Mouse (Mus musculus) left cerebral cortex, adult 18-20 months (tissue): ENCODE results near the gene Marcksl1. TPM values are rescaled to one million over a fixed set of nuclear protein-coding genes. Genes with fewer than 3 reads are reported as not detected.

Experiments
- DNase-seq, 2 experiments: peaks; one replicate each; pipeline ENCODE4 v3.0.0; 2021 to 2022; ENCODE audit warnings: low spot score in 2 of 2, mixed read lengths in 1 of 2
- microRNA-seq, 2 experiments: library from miRNA; unstranded; fragments of <30 nt; microRNA quantifications; one replicate each; pipeline ENCODE4 v1.2.0; 2021
- total RNA-seq, 2 experiments: library from RNA; stranded (reverse); gene quantifications; 2 replicates each; pipeline ENCODE4 v1.2.3; 2021

Gene Marcksl1
- total RNA-seq, 2 experiments from 2014 or later, result 58.3 to 84.6 TPM

DNA sequence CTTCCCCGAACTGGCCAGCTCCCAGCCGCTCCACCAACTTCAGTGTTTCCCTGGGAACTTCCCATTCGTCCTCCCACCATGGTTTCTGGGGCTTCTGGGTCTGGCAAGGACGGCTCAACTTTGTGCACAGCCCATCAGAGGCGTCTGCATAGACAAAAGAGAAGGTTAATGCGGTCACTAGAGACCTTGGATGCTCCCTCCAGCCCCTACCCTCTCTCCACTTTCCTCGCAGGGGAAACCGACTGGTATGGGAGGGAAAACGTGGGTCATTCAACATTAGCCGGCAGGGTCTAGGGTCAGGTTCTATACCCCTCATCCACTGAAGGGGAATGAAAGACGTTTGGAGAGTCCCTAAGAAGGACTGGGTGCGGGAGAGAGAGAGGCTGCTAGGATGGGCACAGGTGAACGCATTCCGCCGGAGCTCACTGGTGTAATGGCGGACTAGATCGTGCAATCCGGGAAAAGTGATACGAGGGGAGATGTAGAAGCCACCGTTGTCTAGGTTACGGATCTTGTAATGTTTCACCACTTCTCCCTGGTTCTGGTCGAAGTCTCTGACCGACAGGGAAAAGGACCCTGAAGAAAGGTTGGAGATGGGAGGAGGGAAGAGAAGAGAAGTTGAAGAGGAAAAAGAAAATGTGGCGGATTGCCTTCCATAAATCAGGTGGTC is 42.6 kb downstream of the Marcksl1 start:
- DNase-seq, result peak; percentile 10 to 22

DNA sequence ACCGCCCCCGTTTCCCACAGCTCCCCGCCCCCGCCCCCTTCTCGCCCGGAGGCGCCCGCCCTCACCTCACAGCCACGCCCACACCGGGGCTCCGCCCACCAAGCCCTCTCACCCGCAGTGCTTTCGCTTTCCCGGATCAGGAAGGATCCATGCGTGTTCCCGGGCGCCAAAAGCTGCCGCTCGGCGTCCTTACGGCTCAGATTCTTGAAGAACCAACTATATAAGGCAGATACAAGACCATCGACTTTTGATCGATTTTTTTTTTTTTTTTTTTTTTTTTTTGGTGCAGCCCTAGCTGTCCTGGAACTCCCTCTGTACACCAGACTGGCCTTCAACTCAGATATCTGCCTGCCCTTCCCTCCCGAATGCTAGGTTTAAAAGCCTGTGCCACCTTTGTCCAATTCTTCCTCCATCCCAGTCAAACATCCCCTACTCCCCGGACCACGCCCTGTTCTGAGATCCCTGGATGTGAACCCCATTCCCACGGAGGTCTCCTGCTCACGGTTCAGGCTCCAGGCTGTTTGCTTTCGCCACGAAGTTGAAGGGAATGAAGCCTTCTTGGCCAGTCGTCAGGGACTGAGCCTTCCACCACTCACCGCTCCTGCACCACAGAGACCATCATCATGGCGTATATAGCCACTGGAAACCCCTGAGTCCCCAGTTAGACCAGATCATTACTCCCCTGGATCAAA is 43.3 kb downstream of the Marcksl1 start:
- DNase-seq, result peak; percentile 68 to 71

DNA sequence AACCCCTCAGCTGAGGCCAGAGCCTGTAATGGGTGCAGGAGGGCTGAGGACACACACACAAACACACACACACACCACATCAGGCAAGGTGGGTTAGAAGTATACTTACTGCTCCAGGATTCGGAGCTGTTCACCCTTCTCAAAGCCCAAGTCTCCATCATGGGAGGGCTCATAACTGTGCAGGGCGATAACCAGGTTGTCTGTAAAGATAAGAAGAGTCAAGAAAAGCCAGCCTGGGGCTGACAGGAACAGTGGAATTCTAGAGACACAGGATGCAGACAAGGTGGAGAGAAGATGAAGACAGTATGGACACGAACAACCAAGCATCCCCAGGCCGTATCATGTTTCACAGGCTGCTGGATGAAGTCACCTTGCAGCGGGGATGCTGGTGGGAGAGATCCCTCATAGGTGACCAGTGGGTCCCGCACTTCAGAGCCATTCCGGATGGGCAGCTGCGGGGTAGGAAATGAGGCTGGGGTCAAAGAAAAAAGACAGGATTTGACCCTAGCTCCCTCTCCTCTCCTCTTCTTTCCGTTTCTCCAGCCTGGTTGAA is 44.0 kb downstream of the Marcksl1 start:
- DNase-seq, result no peak

DNA sequence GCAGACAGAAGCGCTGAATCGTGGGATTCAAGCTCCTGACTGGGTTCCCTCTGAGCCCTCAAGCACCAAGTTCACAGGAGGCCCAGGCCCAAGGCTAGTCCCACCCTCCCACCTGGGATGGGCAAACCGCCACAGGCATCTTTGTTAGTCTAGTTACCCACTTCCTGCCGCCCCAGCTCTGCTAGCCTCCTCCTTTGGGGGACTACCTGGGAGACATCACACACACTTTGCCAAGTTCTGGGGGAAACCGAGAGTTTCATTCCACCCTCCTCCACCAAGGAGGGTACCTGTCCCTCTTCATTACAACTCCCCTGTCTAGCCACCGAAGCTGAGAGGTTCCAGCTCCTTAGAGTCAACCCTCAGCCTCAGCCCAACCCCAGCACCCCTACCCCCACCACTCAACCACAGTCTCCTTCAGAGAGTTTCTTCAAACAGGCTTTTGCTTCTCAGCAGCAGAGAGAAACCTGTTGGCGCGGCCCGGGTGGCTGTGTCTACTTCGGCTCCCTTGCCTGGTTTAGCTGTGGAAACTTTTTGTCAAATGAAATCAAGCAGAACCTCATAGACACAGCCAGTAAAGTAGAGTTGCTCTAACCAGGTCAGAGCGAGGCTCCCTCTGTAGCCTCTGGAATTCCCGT is 45.1 kb downstream of the Marcksl1 start:
- DNase-seq, result no peak

DNA sequence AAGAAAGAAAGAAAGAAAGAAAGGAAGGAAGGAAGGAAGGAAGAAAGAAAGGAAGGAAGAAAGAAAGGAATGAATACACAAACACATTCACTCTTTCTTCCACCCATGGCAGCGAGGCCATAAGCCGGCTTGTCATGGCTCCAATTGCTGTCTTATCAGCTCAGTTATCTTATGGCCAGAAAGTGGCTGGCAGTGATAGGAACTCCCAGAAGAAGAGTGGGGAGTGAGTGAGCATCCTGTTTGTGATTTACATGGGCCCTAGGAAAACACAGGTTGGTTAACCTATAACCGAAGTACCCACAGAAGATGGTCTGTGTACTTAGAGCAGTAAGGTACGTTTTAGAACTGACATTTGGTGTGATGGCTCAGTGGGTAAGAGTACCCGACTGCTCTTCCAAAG is 47.8 kb downstream of the Marcksl1 start:
- no peak for DNase-seq

DNA sequence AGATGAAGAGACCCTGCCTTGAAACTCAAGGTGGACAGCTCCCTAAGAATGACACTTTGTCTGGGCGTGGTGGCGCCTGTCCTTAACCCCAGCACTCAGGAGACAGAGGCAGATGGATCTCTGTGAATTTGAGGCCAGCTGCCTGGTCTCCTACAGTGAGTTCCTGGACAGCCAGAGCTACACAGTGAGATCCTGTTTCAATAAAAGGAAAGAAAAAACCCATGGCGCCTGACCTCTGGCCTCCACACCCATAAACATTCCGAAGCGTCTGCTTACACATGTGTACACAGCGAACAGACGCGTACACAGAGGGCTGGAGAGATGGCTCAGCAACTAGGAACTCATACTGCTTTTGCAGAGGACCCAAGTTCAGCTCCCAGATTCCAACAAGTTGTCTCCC is 50.3 kb downstream of the Marcksl1 start:
- DNase-seq, result no peak

DNA sequence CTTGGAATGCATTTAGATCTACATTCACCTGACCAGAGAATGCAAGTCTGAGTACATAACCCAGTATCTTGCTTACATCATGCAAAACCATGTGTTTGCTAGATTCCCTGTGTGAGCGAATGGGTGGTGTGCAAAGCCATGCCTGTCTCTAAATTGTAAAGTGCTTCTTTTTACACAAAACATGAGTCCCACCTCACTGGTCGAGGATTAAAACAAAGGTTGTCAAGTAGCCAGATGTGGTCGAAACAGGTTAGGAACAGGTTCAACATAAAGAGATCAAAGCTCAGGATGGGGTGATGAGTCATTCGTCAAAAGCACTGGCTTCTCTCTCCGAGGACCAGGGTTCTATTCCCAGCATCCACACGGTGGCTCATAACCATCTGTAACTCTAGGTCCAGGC is 51.8 kb downstream of the Marcksl1 start:
- no peak for DNase-seq

Small RNAs within 50 kb of the gene (microRNA-seq; reads per million reads assigned to microRNA genes)
- gene Mir8119, result 0 reads per million in 2 experiments

Other genes starting within 250 kb of the Marcksl1 start
- 1 to 10 TPM; 1.9 to 2.5 TPM for gene Sync, start 226.0 kb upstream of the Marcksl1 start, total RNA-seq
- gene Rbbp4, start 178.2 kb upstream of the Marcksl1 start, total RNA-seq, result 100 to 1,000 TPM; 122 to 129 TPM
- gene Zbtb8os, start 177.9 kb upstream of the Marcksl1 start, total RNA-seq, result 10 to 100 TPM; 28.5 to 31.9 TPM
- gene Zbtb8a, start 135.5 kb upstream of the Marcksl1 start, total RNA-seq, result 1 to 10 TPM; 4.8 to 5.0 TPM
- gene Zbtb8b, start 72.7 kb upstream of the Marcksl1 start, total RNA-seq, result 1 to 10 TPM; 6.2 to 7.2 TPM
- gene Bsdc1, start 52.0 kb upstream of the Marcksl1 start, total RNA-seq, result 10 to 100 TPM; 59.8 to 62.7 TPM
- not detected for gene Tssk3, start 22.6 kb upstream of the Marcksl1 start, total RNA-seq
- gene Fam229a, start 22.4 kb upstream of the Marcksl1 start, total RNA-seq, result under 1 TPM in 1 of 2 experiments, not detected in 1; 0.66 TPM
- 10 to 100 TPM; 21.5 to 22.7 TPM for gene Hdac1, start 29.1 kb downstream of the Marcksl1 start, total RNA-seq
- gene Lck, start 60.1 kb downstream of the Marcksl1 start, total RNA-seq, result 1 to 10 TPM; 1.2 to 4.4 TPM
- under 1 TPM in 1 of 2 experiments, not detected in 1; 0.46 TPM for gene Fam167b, start 65.0 kb downstream of the Marcksl1 start, total RNA-seq
- gene Eif3i, start 87.1 kb downstream of the Marcksl1 start, total RNA-seq, result 100 to 1,000 TPM; 124 to 128 TPM
- gene Tmem234, start 87.1 kb downstream of the Marcksl1 start, total RNA-seq, result 10 to 100 TPM; 89.2 to 90.1 TPM
- 1 to 10 TPM; 4.1 to 4.5 TPM for gene Dcdc2b, start 100.7 kb downstream of the Marcksl1 start, total RNA-seq
- gene Iqcc, start 105.5 kb downstream of the Marcksl1 start, total RNA-seq, result 10 to 100 TPM; 25.9 to 27.2 TPM
- 10 to 100 TPM; 45.9 to 53.5 TPM for gene Ccdc28b, start 110.4 kb downstream of the Marcksl1 start, total RNA-seq
- 10 to 100 TPM; 41.2 to 42.4 TPM for gene Txlna, start 127.5 kb downstream of the Marcksl1 start, total RNA-seq
- gene Kpna6, start 159.2 kb downstream of the Marcksl1 start, total RNA-seq, result 10 to 100 TPM; 91.4 to 93.4 TPM
- gene Tmem39b, start 183.3 kb downstream of the Marcksl1 start, total RNA-seq, result 10 to 100 TPM; 14.5 to 14.9 TPM
- 10 to 100 TPM; 92.3 to 98.4 TPM for gene Khdrbs1, start 228.7 kb downstream of the Marcksl1 start, total RNA-seq